Mouse (Mus musculus) cerebellum, adult 2 months (tissue): ENCODE results near the gene Phactr4. TPM values are rescaled to one million over a fixed set of nuclear protein-coding genes. Genes with fewer than 3 reads are reported as not detected.

Source experiments
- DNase-seq, 2 experiments: peaks; one replicate each; pipeline ENCODE4 v3.0.0; 2021
- H3K27ac ChIP-seq: fragments of 200-500 bp; 2 replicates; pipeline ENCODE4 v1.5.1; 2012; ENCODE audit warnings: low read length, control low read depth, inconsistent platforms; ENCODE audit not compliant: insufficient read depth
- H3K27me3 ChIP-seq: fragments of 200-500 bp; 2 replicates; pipeline ENCODE4 v1.6.1; 2012; ENCODE audit warnings: inconsistent platforms, mild to moderate bottlenecking, low read length, moderate library complexity; ENCODE audit not compliant: control insufficient read depth, insufficient read depth
- H3K4me1 ChIP-seq: fragments of 200-500 bp; 2 replicates; pipeline ENCODE4 v1.6.1; 2011; ENCODE audit warnings: low read length; ENCODE audit not compliant: control insufficient read depth, insufficient read depth
- H3K4me3 ChIP-seq: fragments of 200-500 bp; replicated peaks from 2 replicates; pipeline ENCODE3; 2011; ENCODE audit warnings: mild to moderate bottlenecking, low read depth, low read length, control low read depth; ENCODE audit not compliant: insufficient read depth
- CTCF ChIP-seq: fragments of 200-500 bp; IDR thresholded peaks from 2 replicates; pipeline ENCODE4 v1.5.1; 2011; ENCODE audit warnings: low read depth, mild to moderate bottlenecking, control low read depth, low read length, moderate library complexity, borderline replicate concordance; ENCODE audit not compliant: insufficient read depth
- POLR2A ChIP-seq: fragments of 200-500 bp; IDR thresholded peaks from 2 replicates; pipeline ENCODE4 v1.6.1; 2011; ENCODE audit warnings: low read length, control low read depth, borderline replicate concordance; ENCODE audit not compliant: insufficient read depth
- WGBS: fragments of 180-500 bp; shearing (Covaris S2); methylation state at CpG from one replicate; pipeline ENCODE4 v1.1.7; 2018; 5-methylcytosine and 5-hydroxymethylcytosine counted together
- polyA plus RNA-seq: library from polyadenylated mRNA; depleted of rRNA; stranded (reverse); fragments of >200 nt; gene quantifications from 2 replicates; pipeline ENCODE4 v1.2.3, GENCODE M21; 2012

The Phactr4 gene
- polyA plus RNA-seq, 1 experiment, result 10.7 TPM

GRCm38 (mm10) chr4:132350123-132350740, 72.1 kb downstream of the Phactr4 start:
- no peak for DNase-seq
- TF ChIP-seq CTCF (no peak), POLR2A (no peak)
- H3K27ac ChIP-seq, result no peak overlapping the region
- no peak overlapping the region for H3K4me3 ChIP-seq
- WGBS, result 52% methylated on average over 2 of the region's 2 CpGs
- no peaks in the 10 kb centered on the region for H3K4me1 ChIP-seq
- no peaks in the 10 kb centered on the region for H3K27me3 ChIP-seq

GRCm38 (mm10) chr4:132349495-132350122, 72.7 kb downstream of the Phactr4 start:
- no peak overlapping the region for H3K4me3 ChIP-seq
- no peaks in the 10 kb centered on the region for H3K27me3 ChIP-seq
- H3K4me1 ChIP-seq, result no peaks in the 10 kb centered on the region; the same call in 1 of the 2 replicates
- DNase-seq, result no peak
- 61% methylated on average over 3 of the region's 3 CpGs for WGBS
- H3K27ac ChIP-seq, result no peak overlapping the region
- TF ChIP-seq POLR2A (no peak), CTCF (no peak)

- Histone ChIP-seq H3K27me3 (no peaks in the 10 kb centered on the region), H3K4me1 (no peaks in the 10 kb centered on the region; the same call in 1 of the 2 replicates), H3K27ac (no peak overlapping the region), H3K4me3 (no peak overlapping the region)
- no peak for DNase-seq
- WGBS, result 68% methylated on average over 3 of the region's 3 CpGs
- no peak for TF ChIP-seq CTCF
- no peak for TF ChIP-seq POLR2A
Measured at GRCm38 (mm10) chr4:132346661-132347060, 75.6 kb downstream of the Phactr4 start.

GRCm38 (mm10) chr4:132346261-132346660, 76.0 kb downstream of the Phactr4 start:
- Histone ChIP-seq H3K27ac (no peak overlapping the region), H3K27me3 (no peaks in the 10 kb centered on the region), H3K4me1 (no peaks in the 10 kb centered on the region; the same call in 1 of the 2 replicates), H3K4me3 (no peak overlapping the region)
- 83% methylated on average over 4 of the region's 4 CpGs for WGBS
- no peak for TF ChIP-seq CTCF
- TF ChIP-seq POLR2A, result no peak
- no peak for DNase-seq

GRCm38 (mm10) chr4:132345843-132346212, 76.5 kb downstream of the Phactr4 start:
- H3K27me3 ChIP-seq, result no peaks in the 10 kb centered on the region
- no peak overlapping the region for H3K27ac ChIP-seq
- DNase-seq, result no peak
- TF ChIP-seq CTCF, result no peak
- no peak for TF ChIP-seq POLR2A
- no peaks in the 10 kb centered on the region; the same call in 1 of the 2 replicates for H3K4me1 ChIP-seq
- 41% methylated on average over 5 of the region's 5 CpGs for WGBS
- no peak overlapping the region for H3K4me3 ChIP-seq

GRCm38 (mm10) chr4:132345135-132345842, 77.0 kb downstream of the Phactr4 start:
- Histone ChIP-seq H3K4me1 (no peaks in the 10 kb centered on the region; the same call in 1 of the 2 replicates), H3K4me3 (peak overlapping the region; percentile 72), H3K27ac (peak overlapping the region; percentile 37; the same call in 1 of the 2 replicates), H3K27me3 (no peaks in the 10 kb centered on the region)
- DNase-seq, result peak; percentile 92 to 97
- TF ChIP-seq CTCF (peak; percentile 84), POLR2A (peak; percentile 72)
- under 1% methylated on average over 83 of the region's 83 CpGs for WGBS

- Histone ChIP-seq H3K27me3 (no peaks in the 10 kb centered on the region), H3K4me3 (peak overlapping the region; percentile 72), H3K4me1 (no peaks in the 10 kb centered on the region; the same call in 1 of the 2 replicates), H3K27ac (no peak overlapping the region)
- WGBS, result 7% methylated on average over 13 of the region's 13 CpGs
- DNase-seq, result no peak
- TF ChIP-seq CTCF, result no peak
- no peak for TF ChIP-seq POLR2A
Measured at GRCm38 (mm10) chr4:132344403-132345134, 77.7 kb downstream of the Phactr4 start.
